Mouse (Mus musculus) liver, postnatal 0 days (tissue): ENCODE measurements around the gene Myrip. TPM values are rescaled to one million over a fixed set of nuclear protein-coding genes. Genes with fewer than 3 reads are reported as not detected.
A peak's percentile ranks its signal among the peaks of the same experiment; 100 is the strongest.
"Not testable (repeated sequence)": the region's sequence is repeated elsewhere in the genome, so short reads cannot be mapped to it uniquely, and the experiment has no call there.

ENCODE experiments used
- ATAC-seq: fragments of 200-750 bp; cut with Nextera tagmentation; 2 replicates; pipeline ENCODE4 v1.8.0; 2017; ENCODE audit warnings: mild to moderate bottlenecking, moderate library complexity
- DNase-seq: peaks from one replicate; pipeline ENCODE4 v3.0.0-alpha.2; 2016
- H3K27ac ChIP-seq: fragments of 300-500 bp; sonication (generic); 2 replicates; pipeline ENCODE4 v1.5.1; 2014; ENCODE audit warnings: antibody characterized with exemption, moderate library complexity, mild to moderate bottlenecking, low read depth
- H3K27me3 ChIP-seq: fragments of 300-500 bp; sonication (generic); 2 replicates; pipeline ENCODE4 v1.6.1; 2014; ENCODE audit warnings: low read length, control low read depth, mixed read lengths; ENCODE audit not compliant: insufficient read depth
- H3K36me3 ChIP-seq: fragments of 300-500 bp; sonication (generic); replicated peaks from 2 replicates; pipeline ENCODE4 v1.6.1; 2014; ENCODE audit warnings: mild to moderate bottlenecking, control low read depth, low read length, moderate library complexity, mixed read lengths; ENCODE audit not compliant: insufficient read depth
- H3K4me1 ChIP-seq: fragments of 300-500 bp; sonication (generic); 2 replicates; pipeline ENCODE4 v1.6.1; 2014; ENCODE audit warnings: antibody characterized with exemption, mild to moderate bottlenecking, control low read depth; ENCODE audit not compliant: insufficient read depth
- H3K4me2 ChIP-seq: fragments of 300-500 bp; sonication (generic); 2 replicates; pipeline ENCODE4 v1.6.1; 2014; ENCODE audit warnings: low read depth, mild to moderate bottlenecking, low read length, moderate library complexity, mixed read lengths
- H3K4me3 ChIP-seq: fragments of 300-500 bp; sonication (generic); 2 replicates; pipeline ENCODE4 v1.5.1; 2014; ENCODE audit warnings: low read depth, low read length
- H3K9ac ChIP-seq: fragments of 300-500 bp; sonication (generic); replicated peaks from 2 replicates; pipeline ENCODE4 v1.6.1; 2014; ENCODE audit warnings: mild to moderate bottlenecking, moderate library complexity
- H3K9me3 ChIP-seq: fragments of 300-500 bp; sonication (generic); 2 replicates; pipeline ENCODE4 v1.6.1; 2016; ENCODE audit warnings: mild to moderate bottlenecking, control low read depth, low read length, mixed read lengths
- CTCF ChIP-seq: sonication (generic); IDR thresholded peaks from 2 replicates; pipeline ENCODE4 v1.5.1; 2016; ENCODE audit warnings: antibody characterized with exemption, low read depth
- EP300 ChIP-seq: IDR thresholded peaks from 2 replicates; pipeline ENCODE4 v1.6.1; 2016; ENCODE audit warnings: antibody characterized with exemption, low read depth, mild to moderate bottlenecking
- WGBS: fragments of 180-500 bp; shearing (Covaris S2); extraction: QIAGEN DNeasy Blood & Tissue Kit; methylation state at CpG from one replicate; pipeline ENCODE4 v1.1.7; 2014; ENCODE audit not compliant: insufficient replicate concordance; 5-methylcytosine and 5-hydroxymethylcytosine counted together
- polyA plus RNA-seq: library from polyadenylated mRNA; unstranded; fragments of >200 nt; fragmentation: Nextera tagmentation; extraction: Ambion mirVana; gene quantifications from 2 replicates; pipeline ENCODE4 v1.2.1, GENCODE M21; 2015

Myrip gene
- polyA plus RNA-seq = 0.09 TPM in 1 of 2 replicates, not detected in the other

DNA sequence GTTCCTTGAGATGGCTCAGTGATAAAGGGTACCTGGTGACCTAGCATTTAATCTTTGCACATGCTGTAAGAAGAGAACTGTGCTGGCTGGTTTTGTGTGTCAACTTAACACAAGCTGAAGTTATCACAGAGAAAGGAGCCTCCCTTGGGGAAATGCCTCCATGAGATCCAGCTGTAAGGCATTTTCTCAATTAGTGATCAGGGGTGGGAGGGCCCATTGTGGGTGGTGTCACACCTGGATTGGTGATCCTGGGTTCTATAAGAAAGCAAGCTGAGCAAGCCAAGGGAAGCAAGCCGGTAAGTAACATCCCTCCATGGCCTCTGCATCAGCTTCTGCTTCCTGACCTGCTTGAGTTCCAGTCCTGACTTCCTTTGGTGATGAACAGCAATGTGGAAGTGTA is at the start of gene Myrip:
Gene Myrip (plus strand): TSS at position 301 of the 400 bp plus-strand sequence.
- not testable (repeated sequence) for DNase-seq, H3K27ac ChIP-seq, H3K4me1 ChIP-seq, H3K9me3 ChIP-seq, ATAC-seq, H3K4me3 ChIP-seq, H3K36me3 ChIP-seq, H3K9ac ChIP-seq, H3K4me2 ChIP-seq
- WGBS = 54% methylated on average over 1 of the region's 1 CpGs
- peaks cover 37% of the 10 kb centered on the region for H3K27me3 ChIP-seq

DNA sequence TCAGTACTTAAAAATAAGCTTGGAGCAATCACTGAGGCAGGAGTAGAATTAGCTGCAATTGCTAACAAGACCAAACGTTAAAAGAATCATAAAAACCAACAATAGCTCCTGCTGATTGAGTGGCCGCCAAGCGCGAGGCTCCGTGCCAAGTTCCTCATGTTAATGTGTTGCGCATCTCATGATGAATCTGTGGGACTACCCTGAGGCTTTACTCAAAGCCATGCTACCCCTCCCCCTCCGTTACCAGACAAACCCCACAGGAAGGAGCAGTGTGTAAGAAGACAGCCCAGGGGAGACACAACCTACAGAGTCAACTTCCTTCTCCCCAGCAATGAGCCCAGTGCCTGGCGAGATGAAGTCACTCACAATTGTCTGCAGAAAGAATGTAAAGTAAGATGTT is 41.5 kb upstream of the Myrip start:
- TF ChIP-seq CTCF = no peak
- H3K27ac ChIP-seq = no peak overlapping the region
- H3K27me3 ChIP-seq = no peaks in the 10 kb centered on the region
- no peaks in the 10 kb centered on the region for H3K9me3 ChIP-seq
- H3K9ac ChIP-seq = no peak overlapping the region
- ATAC-seq (0 out of 2 replicates have a peak, but pooled peaks have one; percentile 25), DNase-seq (peak; percentile 45)
- no peak overlapping the region for H3K4me2 ChIP-seq
- WGBS = 43% methylated on average over 8 of the region's 8 CpGs
- no peak overlapping the region for H3K4me3 ChIP-seq
- H3K36me3 ChIP-seq = no peaks in the 10 kb centered on the region
- H3K4me1 ChIP-seq = no peaks in the 10 kb centered on the region

DNA sequence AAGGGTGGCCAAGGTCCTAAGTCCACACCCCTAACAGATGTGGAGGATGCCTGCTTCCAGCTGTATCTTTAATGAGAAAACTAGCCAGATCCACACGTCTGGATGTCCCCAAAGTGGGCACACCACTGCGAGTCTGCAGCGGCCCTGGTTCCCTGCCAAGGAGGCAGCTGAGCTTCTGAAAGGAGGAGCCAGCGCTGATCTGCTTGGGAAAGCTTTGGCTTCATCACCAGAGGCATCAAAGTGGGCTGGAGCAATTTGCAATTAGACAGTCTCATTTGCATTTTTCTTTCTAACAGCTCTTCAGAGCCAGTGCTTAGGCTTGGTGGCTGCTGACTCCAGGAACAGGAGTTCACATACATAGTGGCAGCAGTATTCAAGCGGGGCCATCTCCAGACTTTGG is 37.3 kb upstream of the Myrip start:
- no peak overlapping the region for H3K9ac ChIP-seq
- H3K27me3 ChIP-seq = no peaks in the 10 kb centered on the region
- no peaks in the 10 kb centered on the region for H3K9me3 ChIP-seq
- H3K4me3 ChIP-seq = no peak overlapping the region
- no peaks in the 10 kb centered on the region for H3K36me3 ChIP-seq
- H3K4me2 ChIP-seq = no peak overlapping the region
- 56% methylated on average over 5 of the region's 5 CpGs for WGBS
- no peak for DNase-seq
- no peak for TF ChIP-seq EP300
- no peak for TF ChIP-seq CTCF
- no peak for ATAC-seq
- no peak overlapping the region for H3K27ac ChIP-seq
- no peaks in the 10 kb centered on the region for H3K4me1 ChIP-seq

DNA sequence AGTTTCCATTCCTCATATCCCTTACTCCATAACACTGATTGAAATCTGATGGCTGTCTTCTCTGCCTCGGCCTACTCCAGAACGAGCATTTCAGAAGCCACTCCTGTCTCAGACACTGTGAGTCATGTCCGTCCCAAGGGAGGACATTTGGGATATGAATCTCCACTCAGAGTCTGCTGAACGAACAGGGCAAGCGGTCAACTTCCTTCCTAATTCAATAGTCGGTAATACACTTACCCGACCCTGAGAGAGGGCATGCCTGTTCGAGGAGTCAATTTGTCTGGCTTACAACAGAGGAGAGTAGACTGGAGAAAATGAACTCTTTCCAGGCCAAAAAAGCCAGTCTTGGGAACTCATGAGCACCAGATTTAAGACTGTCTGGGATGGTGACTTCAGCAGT is 28.2 kb upstream of the Myrip start:
- H3K27me3 ChIP-seq = no peaks in the 10 kb centered on the region
- ATAC-seq = no peak
- DNase-seq = no peak
- WGBS = 51% methylated on average over 8 of the region's 8 CpGs
- H3K4me1 ChIP-seq = no peaks in the 10 kb centered on the region
- H3K27ac ChIP-seq = no peak overlapping the region
- H3K9me3 ChIP-seq = no peaks in the 10 kb centered on the region
- H3K4me2 ChIP-seq = no peak overlapping the region
- no peaks in the 10 kb centered on the region for H3K36me3 ChIP-seq
- no peak overlapping the region for H3K9ac ChIP-seq
- TF ChIP-seq EP300 (no peak), CTCF (no peak)
- no peak overlapping the region for H3K4me3 ChIP-seq

DNA sequence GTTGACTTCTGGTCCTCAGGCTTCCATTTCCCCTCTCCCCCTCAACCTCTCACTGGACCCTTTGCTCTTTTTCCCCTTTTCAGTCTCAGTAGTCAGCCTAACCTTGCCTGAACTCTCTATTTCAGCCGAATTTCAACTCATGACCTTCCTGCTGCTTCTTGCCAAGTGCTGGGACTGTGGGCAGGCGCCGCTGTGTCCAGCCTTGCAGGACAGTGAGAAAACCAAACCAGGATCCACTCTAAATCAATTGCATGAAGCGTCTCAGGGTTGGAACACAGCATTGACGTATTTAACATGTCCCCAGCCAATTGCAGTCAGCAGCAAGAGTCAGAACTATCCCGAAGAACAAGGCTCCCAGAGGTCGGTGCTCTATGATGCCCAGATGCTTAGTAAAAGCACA is 26.1 kb upstream of the Myrip start:
- DNase-seq (no peak), ATAC-seq (no peak)
- no peak for TF ChIP-seq EP300
- no peak for TF ChIP-seq CTCF

DNA sequence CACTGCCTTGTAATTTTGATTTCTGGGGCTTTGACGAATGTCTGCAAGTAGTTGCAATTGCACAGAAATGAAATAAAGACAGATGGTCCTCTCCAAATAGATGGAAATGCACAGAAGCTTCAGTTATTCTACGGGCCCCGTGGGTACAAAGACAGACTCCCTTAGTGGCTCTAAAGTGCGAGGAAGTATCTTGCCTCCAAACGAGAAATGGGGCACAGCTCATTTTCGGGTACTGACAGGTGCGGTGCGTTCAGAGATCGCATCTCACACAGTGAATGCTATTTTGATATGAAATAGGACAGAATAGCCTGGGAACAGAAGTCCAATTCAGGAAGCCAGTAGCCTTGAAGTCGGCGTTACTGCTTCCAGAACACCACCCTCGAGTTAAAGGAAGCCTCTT is 20.2 kb upstream of the Myrip start:
- Histone ChIP-seq H3K4me1 (no peaks in the 10 kb centered on the region), H3K4me3 (no peak overlapping the region), H3K9ac (no peak overlapping the region), H3K27me3 (no peaks in the 10 kb centered on the region), H3K27ac (no peak overlapping the region), H3K9me3 (no peaks in the 10 kb centered on the region), H3K36me3 (no peaks in the 10 kb centered on the region), H3K4me2 (no peak overlapping the region)
- DNase-seq = no peak
- ATAC-seq = no peak
- WGBS = 81% methylated on average over 12 of the region's 12 CpGs
- TF ChIP-seq CTCF = no peak
- no peak for TF ChIP-seq EP300

More for the DNA sequence above, 26.1 kb upstream of the Myrip start:
- H3K4me1 ChIP-seq = no peaks in the 10 kb centered on the region
- H3K9me3 ChIP-seq = no peaks in the 10 kb centered on the region
- no peak overlapping the region for H3K4me2 ChIP-seq
- no peaks in the 10 kb centered on the region for H3K36me3 ChIP-seq
- H3K4me3 ChIP-seq = no peak overlapping the region
- WGBS = 64% methylated on average over 7 of the region's 7 CpGs
- H3K27ac ChIP-seq = no peak overlapping the region
- H3K9ac ChIP-seq = no peak overlapping the region
- H3K27me3 ChIP-seq = no peaks in the 10 kb centered on the region

DNA sequence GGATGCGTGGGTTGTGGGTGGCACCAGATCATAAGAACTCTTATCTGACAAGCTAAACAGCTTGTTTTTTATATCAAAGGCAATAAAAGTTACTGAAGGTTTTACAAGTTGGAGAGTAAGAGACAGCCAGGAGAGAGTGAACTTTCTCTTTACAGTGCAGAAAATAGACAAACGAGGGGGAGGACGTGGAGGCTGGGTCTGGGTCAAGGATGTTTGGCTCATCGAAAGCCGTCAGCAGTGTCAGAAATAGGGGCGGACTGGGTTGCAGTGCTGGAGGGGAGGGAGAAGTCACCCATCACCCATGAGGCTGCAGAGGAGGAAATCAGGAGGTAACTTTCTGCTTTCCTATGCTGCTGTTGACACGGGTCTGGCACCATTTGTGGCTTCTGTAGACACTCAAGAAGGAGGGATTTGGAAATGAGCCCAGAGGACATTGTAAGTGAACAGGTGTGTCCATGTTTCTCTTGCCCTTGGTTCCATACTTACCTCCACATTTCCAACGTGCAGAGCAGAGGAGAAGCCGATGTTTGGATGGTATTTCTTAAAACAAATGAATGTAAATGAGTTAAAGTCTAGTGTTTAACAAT is 18.8 kb upstream of the Myrip start:
- 53% methylated on average over 9 of the region's 9 CpGs for WGBS
- no peaks in the 10 kb centered on the region for H3K27me3 ChIP-seq
- no peak overlapping the region for H3K4me2 ChIP-seq
- H3K9me3 ChIP-seq = no peaks in the 10 kb centered on the region
- H3K27ac ChIP-seq = no peak overlapping the region
- no peak overlapping the region for H3K9ac ChIP-seq
- DNase-seq = no peak
- no peak for TF ChIP-seq EP300
- TF ChIP-seq CTCF = no peak
- H3K4me3 ChIP-seq = no peak overlapping the region
- H3K36me3 ChIP-seq = no peaks in the 10 kb centered on the region
- no peak for ATAC-seq
- H3K4me1 ChIP-seq = no peaks in the 10 kb centered on the region
